Mouse (Mus musculus) MEL (cell line): ENCODE data around the gene Rtp4. TPM values are rescaled to one million over a fixed set of nuclear protein-coding genes. Genes with fewer than 3 reads are reported as not detected.

ENCODE experiments used
- DNase-seq: peaks from one replicate; pipeline ENCODE4 v3.0.0; 2011; ENCODE audit warnings: low read depth, low spot score
- H3K27ac ChIP-seq: 2 replicates; pipeline ENCODE4 v1.5.1; 2012; ENCODE audit warnings: low read depth, mild to moderate bottlenecking, control low read depth, low read length, moderate library complexity; ENCODE audit not compliant: control insufficient read depth
- H3K27me3 ChIP-seq, 2 experiments: fragments of 150-350 bp in 1 of 2; sonication (generic) in 1 of 2; 2 replicates each; pipeline ENCODE4 v1.6.1; 2012; ENCODE audit warnings: low read length in 2 of 2, mild to moderate bottlenecking in 2 of 2, improper control_type of control experiment in 1 of 2, moderate library complexity in 1 of 2; ENCODE audit not compliant: insufficient read depth in 2 of 2, control insufficient read depth in 1 of 2
- H3K36me3 ChIP-seq, 2 experiments: 2 replicates each; pipeline ENCODE4 v1.6.1; 2012 to 2014; ENCODE audit warnings: low read length in 2 of 2, improper control_type of control experiment in 1 of 2, inconsistent platforms in 1 of 2, mild to moderate bottlenecking in 1 of 2; ENCODE audit not compliant: insufficient read depth in 2 of 2, control insufficient read depth in 1 of 2
- H3K4me1 ChIP-seq, 2 experiments: fragments of 150-350 bp in 1 of 2; sonication (generic) in 1 of 2; 2 replicates each; pipeline ENCODE4 v1.6.1; 2012; ENCODE audit warnings: low read length in 2 of 2, improper control_type of control experiment in 1 of 2, mild to moderate bottlenecking in 1 of 2; ENCODE audit not compliant: insufficient read depth in 2 of 2, control insufficient read depth in 1 of 2
- H3K4me3 ChIP-seq, 2 experiments: fragments of 150-350 bp in 1 of 2; sonication (generic) in 1 of 2; 2 replicates each; pipeline ENCODE4 v1.5.1; 2012; ENCODE audit warnings: low read depth in 2 of 2, low read length in 2 of 2, mild to moderate bottlenecking in 2 of 2, moderate library complexity in 2 of 2, control low read depth in 1 of 2, improper control_type of control experiment in 1 of 2; ENCODE audit not compliant: control insufficient read depth in 1 of 2, insufficient read depth in 1 of 2
- H3K79me2 ChIP-seq: 2 replicates; pipeline ENCODE4 v1.6.1; 2012; ENCODE audit warnings: mild to moderate bottlenecking, low read length, moderate library complexity; ENCODE audit not compliant: control insufficient read depth, poor library complexity, insufficient read depth
- H3K9ac ChIP-seq: 2 replicates; pipeline ENCODE4 v1.6.1; 2012; ENCODE audit warnings: low read depth, mild to moderate bottlenecking, control low read depth, low read length, moderate library complexity; ENCODE audit not compliant: control insufficient read depth, poor library complexity, severe bottlenecking
- H3K9me3 ChIP-seq: fragments of 150-350 bp; sonication (generic); replicated peaks from 2 replicates; pipeline ENCODE4 v1.6.1; 2012; ENCODE audit warnings: mild to moderate bottlenecking, low read length, improper control_type of control experiment, moderate library complexity; ENCODE audit not compliant: insufficient read depth
- BHLHE40 ChIP-seq: IDR thresholded peaks from 2 replicates; pipeline ENCODE4 v1.6.1; 2012; ENCODE audit warnings: low read depth, mild to moderate bottlenecking, inconsistent platforms, low read length, improper control_type of control experiment, borderline replicate concordance
- CTCF ChIP-seq, 3 experiments: IDR thresholded peaks in 2 of 3; conservative IDR thresholded peaks in 1 of 3; 2 replicates each; pipeline ENCODE4 v1.5.1; 2011 to 2012; ENCODE audit warnings: low read length in 3 of 3, low read depth in 2 of 3, mild to moderate bottlenecking in 2 of 3, improper control_type of control experiment in 1 of 3, inconsistent platforms in 1 of 3, mixed read lengths in 1 of 3, moderate library complexity in 1 of 3; ENCODE audit not compliant: control insufficient read depth in 1 of 3, insufficient read depth in 1 of 3, poor library complexity in 1 of 3, severe bottlenecking in 1 of 3
- EP300 ChIP-seq, 2 experiments: IDR thresholded peaks; 2 replicates each; pipeline ENCODE4 v1.6.1; 2011; ENCODE audit warnings: improper control_type of control experiment in 2 of 2, low read length in 2 of 2, low read depth in 1 of 2, mild to moderate bottlenecking in 1 of 2
- ETS1 ChIP-seq: IDR thresholded peaks from 2 replicates; pipeline ENCODE4 v1.6.1; 2012; ENCODE audit warnings: low read depth, mild to moderate bottlenecking, inconsistent platforms, low read length, improper control_type of control experiment, moderate library complexity
- GATA1 ChIP-seq: IDR thresholded peaks from 2 replicates; pipeline ENCODE4 v1.6.1; 2011; ENCODE audit warnings: low read depth, low read length, improper control_type of control experiment
- HCFC1 ChIP-seq: IDR thresholded peaks from 2 replicates; pipeline ENCODE4 v1.6.1; 2012; ENCODE audit warnings: low read depth, mild to moderate bottlenecking, inconsistent platforms, low read length, improper control_type of control experiment, moderate library complexity
- MAFK ChIP-seq: IDR thresholded peaks from 2 replicates; pipeline ENCODE4 v1.6.1; 2011; ENCODE audit warnings: low read depth, mild to moderate bottlenecking, low read length, improper control_type of control experiment, borderline replicate concordance
- MAZ ChIP-seq: IDR thresholded peaks from 2 replicates; pipeline ENCODE4 v1.6.1; 2012; ENCODE audit warnings: low read depth, mild to moderate bottlenecking, inconsistent platforms, low read length, improper control_type of control experiment
- MEF2A ChIP-seq: IDR thresholded peaks from 2 replicates; pipeline ENCODE4 v1.6.1; 2014; ENCODE audit warnings: low read depth, mild to moderate bottlenecking, inconsistent platforms, low read length, improper control_type of control experiment; ENCODE audit not compliant: poor library complexity, insufficient replicate concordance, severe bottlenecking; ENCODE audit errors: extremely low read depth
- MXI1 ChIP-seq: IDR thresholded peaks from 2 replicates; pipeline ENCODE4 v1.6.1; 2011; ENCODE audit warnings: mild to moderate bottlenecking, low read depth, low read length, improper control_type of control experiment
- MYC ChIP-seq: IDR thresholded peaks from 2 replicates; pipeline ENCODE4 v1.6.1; 2011; ENCODE audit warnings: low read depth, mild to moderate bottlenecking, low read length, improper control_type of control experiment, moderate library complexity
- NELFE ChIP-seq: IDR thresholded peaks from 2 replicates; pipeline ENCODE4 v1.6.1; 2011; ENCODE audit warnings: low read depth, low read length, improper control_type of control experiment
- NRF1 ChIP-seq: IDR thresholded peaks from 2 replicates; pipeline ENCODE4 v1.6.1; 2014; ENCODE audit warnings: low read depth, mild to moderate bottlenecking, inconsistent platforms, low read length, improper control_type of control experiment, moderate library complexity; ENCODE audit not compliant: poor library complexity, insufficient read depth, severe bottlenecking
- POLR2A ChIP-seq, 2 experiments: IDR thresholded peaks; 2 replicates each; pipeline ENCODE4 v1.6.1; 2011 to 2012; ENCODE audit warnings: low read length in 2 of 2, mild to moderate bottlenecking in 2 of 2, control low read depth in 1 of 2, improper control_type of control experiment in 1 of 2, low read depth in 1 of 2, moderate library complexity in 1 of 2; ENCODE audit not compliant: control insufficient read depth in 1 of 2, insufficient read depth in 1 of 2, poor library complexity in 1 of 2
- POLR2AphosphoS2 ChIP-seq: IDR thresholded peaks from 2 replicates; pipeline ENCODE4 v1.6.1; 2011; ENCODE audit warnings: low read length, improper control_type of control experiment
- POLR2AphosphoS5 ChIP-seq: IDR thresholded peaks from 2 replicates; pipeline ENCODE4 v1.6.1; 2012; ENCODE audit warnings: low read depth, borderline replicate concordance, mild to moderate bottlenecking, inconsistent platforms, low read length, moderate library complexity, mixed read lengths
- RAD21 ChIP-seq: IDR thresholded peaks from 2 replicates; pipeline ENCODE4 v1.6.1; 2011; ENCODE audit warnings: mild to moderate bottlenecking, low read depth, low read length, improper control_type of control experiment
- SIN3A ChIP-seq: IDR thresholded peaks from 2 replicates; pipeline ENCODE4 v1.6.1; 2012; ENCODE audit warnings: low read length, improper control_type of control experiment, inconsistent platforms
- SMC3 ChIP-seq: IDR thresholded peaks from 2 replicates; pipeline ENCODE4 v1.6.1; 2011; ENCODE audit warnings: low read depth, low read length, improper control_type of control experiment
- TAL1 ChIP-seq: IDR thresholded peaks from 2 replicates; pipeline ENCODE4 v1.6.1; 2012; ENCODE audit warnings: mild to moderate bottlenecking, inconsistent platforms, low read length, moderate library complexity, mixed read lengths
- UBTF ChIP-seq: IDR thresholded peaks from 2 replicates; pipeline ENCODE4 v1.6.1; 2012; ENCODE audit warnings: low read depth, mild to moderate bottlenecking, inconsistent platforms, low read length, improper control_type of control experiment, moderate library complexity, borderline replicate concordance; ENCODE audit not compliant: insufficient read depth
- USF1 ChIP-seq: IDR thresholded peaks from 2 replicates; pipeline ENCODE4 v1.6.1; 2014; ENCODE audit warnings: low read depth, mild to moderate bottlenecking, inconsistent platforms, low read length, improper control_type of control experiment, moderate library complexity
- USF2 ChIP-seq, 2 experiments: IDR thresholded peaks; 2 replicates each; pipeline ENCODE4 v1.6.1; 2011 to 2012; ENCODE audit warnings: improper control_type of control experiment in 2 of 2, low read length in 2 of 2, borderline replicate concordance in 1 of 2, inconsistent platforms in 1 of 2, low read depth in 1 of 2, mild to moderate bottlenecking in 1 of 2; ENCODE audit not compliant: insufficient read depth in 1 of 2
- ZKSCAN1 ChIP-seq: IDR thresholded peaks from 2 replicates; pipeline ENCODE4 v1.6.1; 2012; ENCODE audit warnings: low read depth, mild to moderate bottlenecking, inconsistent platforms, low read length, improper control_type of control experiment, moderate library complexity
- ZNF384 ChIP-seq: IDR thresholded peaks from 2 replicates; pipeline ENCODE4 v1.6.1; 2012; ENCODE audit warnings: low read depth, mild to moderate bottlenecking, inconsistent platforms, low read length, improper control_type of control experiment
- polyA plus RNA-seq, 2 experiments: library from polyadenylated mRNA; stranded (reverse) in 1 of 2; unstranded in 1 of 2; fragments of >175 nt in 1 of 2; fragments of >200 nt in 1 of 2; gene quantifications; 2 replicates each; pipeline versions ENCODE4 v1.2.1 to v1.2.4; 2012; ENCODE audit warnings: low replicate concordance in 2 of 2, low read depth in 1 of 2; ENCODE audit not compliant: insufficient read length in 2 of 2, insufficient read depth in 1 of 2, missing spikeins in 1 of 2
- total RNA-seq: library from RNA; depleted of rRNA; stranded (reverse); fragments of 300-350 nt; gene quantifications from 2 replicates; pipeline ENCODE4 v1.2.3, GENCODE M21; 2012

Gene Rtp4
- total and polyA plus RNA-seq, 3 experiments: not detected

DNA sequence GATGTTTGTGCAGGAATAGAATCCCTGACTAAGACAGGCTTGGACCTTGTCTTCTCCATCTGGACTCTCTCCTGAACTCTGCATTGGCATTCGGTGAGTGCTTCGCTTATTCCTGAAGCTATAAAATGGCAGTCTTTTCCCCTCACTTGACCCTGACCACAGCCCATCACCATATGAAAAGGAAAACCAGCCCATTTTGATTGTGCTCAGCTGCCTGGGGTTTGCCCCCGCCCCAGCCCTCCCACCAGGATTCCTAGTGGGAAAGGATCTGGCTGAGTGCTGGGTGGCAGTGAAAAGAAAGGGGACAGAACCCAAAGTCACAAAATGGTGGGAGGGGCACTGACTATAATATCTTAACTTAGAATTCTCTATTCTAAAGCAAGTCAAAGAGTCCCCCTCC is 37.9 kb upstream of the Rtp4 start:
- DNase-seq: no peak
- H3K79me2 ChIP-seq: no peaks in the 10 kb centered on the region
- H3K9me3 ChIP-seq: no peaks in the 10 kb centered on the region
- no peaks in the 10 kb centered on the region for H3K36me3 ChIP-seq
- TF ChIP-seq UBTF (no peak), SMC3 (no peak), GATA1 (no peak), BHLHE40 (no peak), MAZ (no peak), POLR2AphosphoS5 (no peak), HCFC1 (no peak)
- TF ChIP-seq, all 39 proteins: peak for 0
- Histone ChIP-seq H3K27ac (no peak overlapping the region), H3K9ac (no peak overlapping the region), H3K4me3 (no peak overlapping the region), H3K4me1 (no peaks in the 10 kb centered on the region), H3K27me3 (no peaks in the 10 kb centered on the region)

GRCm38 (mm10) chr16:23482846-23483245 is 37.2 kb upstream of the Rtp4 start:
- Histone ChIP-seq H3K27ac (no peak overlapping the region), H3K79me2 (no peaks in the 10 kb centered on the region), H3K9ac (no peak overlapping the region), H3K27me3 (no peaks in the 10 kb centered on the region), H3K4me1 (no peaks in the 10 kb centered on the region), H3K9me3 (no peaks in the 10 kb centered on the region), H3K36me3 (no peaks in the 10 kb centered on the region), H3K4me3 (no peak overlapping the region)
- no peak for DNase-seq
- TF ChIP-seq POLR2AphosphoS2 (no peak), SIN3A (no peak), NRF1 (no peak), RAD21 (no peak), MYC (no peak), ZKSCAN1 (no peak), TAL1 (no peak), MXI1 (no peak), POLR2A (IDR thresholded peaks at IDR 0.05; ENCODE audit: control insufficient read depth in 1 of 2, insufficient read depth in 1 of 2, low read depth in 1 of 2, low read length in 2 of 2, poor library complexity in 1 of 2) (no peak), USF1 (no peak), ZNF384 (no peak), MEF2A (no peak), EP300 (IDR thresholded peaks at IDR 0.05; ENCODE audit: low read depth in 1 of 2, low read length in 2 of 2) (no peak), USF2 (IDR thresholded peaks at IDR 0.05; ENCODE audit: borderline replicate concordance in 1 of 2, insufficient read depth in 1 of 2, low read depth in 1 of 2, low read length in 2 of 2) (no peak), ETS1 (no peak), CTCF (IDR thresholded peaks at IDR 0.05 in 2 of 3, conservative IDR thresholded peaks at IDR 0.05 in 1 of 3; ENCODE audit: control insufficient read depth in 1 of 3, insufficient read depth in 1 of 3, low read depth in 2 of 3, low read length in 3 of 3, poor library complexity in 1 of 3, severe bottlenecking in 1 of 3) (no peak), NELFE (no peak), MAFK (no peak)
